Mouse (Mus musculus): ENCODE data around the gene Pros1. TPM values are rescaled to one million over a fixed set of nuclear protein-coding genes. Genes with fewer than 3 reads are reported as not detected.

Gene Pros1
- polyA plus RNA-seq (2015; fragmentation: Nextera tagmentation; extraction: Ambion mirVana): 12.4 and 16.0 TPM in 2 replicates

DNA sequence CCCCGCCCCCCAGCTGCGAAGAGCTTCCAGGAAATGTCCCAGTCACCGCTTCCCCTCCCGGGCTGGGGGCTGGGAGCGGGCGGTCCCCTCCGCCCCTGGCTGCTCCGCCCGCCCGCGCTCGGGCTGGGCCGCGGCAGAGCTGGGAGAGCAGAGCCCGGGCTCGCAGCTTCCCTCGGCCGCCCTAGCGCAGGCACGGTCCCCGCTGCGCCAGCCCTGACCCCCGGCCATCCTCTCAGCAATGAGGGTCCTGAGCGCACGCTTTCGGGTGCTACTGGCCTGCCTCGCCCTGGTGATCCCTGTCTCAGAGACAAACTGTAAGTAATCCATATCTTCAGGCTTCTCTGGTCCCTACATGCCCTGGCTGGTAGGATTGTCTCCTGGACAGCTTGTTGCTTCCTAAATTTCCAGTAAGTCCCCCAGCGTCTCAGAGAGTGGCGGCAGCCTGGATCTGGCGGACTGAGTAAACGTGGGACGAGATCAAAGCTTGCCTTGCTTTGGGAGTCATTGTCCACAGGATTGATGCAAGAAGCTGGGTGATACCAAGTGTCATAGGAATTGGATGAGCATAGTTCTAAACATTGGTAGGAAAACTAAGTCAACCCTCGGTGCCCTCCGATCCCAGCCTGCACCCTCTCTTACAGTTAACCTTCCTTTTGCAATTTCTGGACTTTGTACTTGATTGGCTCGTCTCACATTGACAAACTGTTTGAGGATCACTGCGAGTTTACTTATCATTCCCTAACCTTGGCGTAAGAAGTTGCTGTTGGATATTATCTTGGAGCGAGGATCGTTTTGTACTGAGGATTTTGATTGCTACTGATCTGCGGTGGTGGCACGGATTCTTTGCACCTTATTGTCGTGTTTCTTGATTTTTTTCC is at the start of gene Pros1:
Gene Pros1 (plus strand): TSS at position 117 of the 878 bp plus-strand sequence.
- no peaks in the 10 kb centered on the region for H3K27me3 ChIP-seq
- 2% methylated on average over 36 of the region's 42 CpGs for WGBS (ENCODE audit: insufficient replicate concordance)
- ATAC-seq (ENCODE audit: low read depth) (peak; percentile 93), DNase-seq (peak; percentile 53)
- peak within 1 kb of the TSS; percentile 66 for H3K4me3 ChIP-seq (replicated peaks)
- peaks cover 28% of the 10 kb centered on the region for H3K4me1 ChIP-seq (replicated peaks)
- peak within 1 kb of the TSS; percentile 37 for H3K27ac ChIP-seq
- peak within 1 kb of the TSS; percentile 84 for H3K4me2 ChIP-seq
- no peaks in the 10 kb centered on the region for H3K36me3 ChIP-seq
- H3K9me3 ChIP-seq (replicated peaks): no peaks in the 10 kb centered on the region
- H3K9ac ChIP-seq: peak within 1 kb of the TSS; percentile 76

DNA sequence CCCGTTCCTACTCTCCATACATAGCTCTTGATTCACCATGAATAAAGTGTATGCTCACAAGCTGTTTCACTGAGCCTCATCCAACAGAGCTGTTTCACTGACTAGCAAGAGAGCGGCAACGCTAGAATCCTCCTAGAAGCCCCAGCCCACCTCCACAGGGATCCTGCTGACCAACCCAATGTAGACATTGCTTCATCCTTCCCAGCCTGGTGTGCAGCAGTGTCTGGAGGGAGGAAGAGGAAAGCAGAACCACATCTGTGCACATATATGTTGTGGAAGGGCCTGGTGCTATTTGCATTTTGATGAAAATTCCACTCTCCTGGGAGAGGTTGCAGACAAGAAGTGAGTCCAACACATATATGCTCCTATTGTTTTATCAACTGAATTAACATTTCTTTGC is 49.5 kb upstream of the Pros1 start:
- Histone ChIP-seq H3K27me3 (no peaks in the 10 kb centered on the region), H3K4me2 (no peak overlapping the region), H3K36me3 (0 out of 2 replicates have a peak, but pooled peaks cover 5% of the 10 kb centered on the region), H3K4me1 (replicated peaks) (0 out of 2 replicates have a peak, but pooled peaks cover 5% of the 10 kb centered on the region), H3K27ac (no peak overlapping the region), H3K9ac (no peak overlapping the region), H3K4me3 (replicated peaks) (no peak overlapping the region), H3K9me3 (replicated peaks) (no peaks in the 10 kb centered on the region)
- 82% methylated on average over 3 of the region's 3 CpGs for WGBS (ENCODE audit: insufficient replicate concordance)
- DNase-seq (no peak), ATAC-seq (ENCODE audit: low read depth) (no peak)

DNA sequence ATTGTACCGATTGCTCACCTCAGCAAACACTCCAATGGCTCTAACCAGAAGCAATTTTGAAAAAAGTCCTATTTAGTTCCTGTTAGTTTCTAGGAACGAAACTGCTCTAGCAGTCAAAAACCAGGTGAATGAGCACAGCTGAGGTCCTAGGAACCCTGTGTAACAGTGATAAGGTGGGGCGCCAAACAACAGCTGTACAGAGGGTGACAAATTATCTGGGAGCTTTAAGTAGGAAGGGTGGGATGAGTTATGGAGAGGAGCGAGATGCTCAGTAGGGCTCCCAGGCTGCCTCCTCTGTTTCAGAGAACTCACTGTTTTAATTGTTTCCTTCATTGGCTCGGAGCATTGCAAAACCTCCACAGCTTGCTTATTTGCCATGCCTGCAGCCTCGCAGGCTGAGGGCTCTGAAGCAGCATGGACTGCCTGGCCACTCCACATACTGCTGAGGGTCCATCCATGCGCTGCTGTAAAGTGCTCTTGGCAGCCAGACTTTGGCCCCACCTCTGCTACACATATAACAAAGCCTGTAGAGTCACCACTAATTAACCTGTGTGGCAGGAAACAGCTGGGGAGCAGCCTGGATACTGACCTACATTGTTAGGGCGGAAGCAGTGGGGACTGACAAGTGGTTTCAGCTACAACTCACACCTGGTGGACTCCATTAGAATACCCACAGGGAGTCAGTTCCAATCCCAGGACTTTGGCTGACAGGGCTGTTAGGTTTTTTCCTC is 46.7 kb upstream of the Pros1 start:
- Histone ChIP-seq H3K9ac (no peak overlapping the region), H3K4me2 (no peak overlapping the region), H3K27me3 (no peaks in the 10 kb centered on the region), H3K36me3 (0 out of 2 replicates have a peak, but pooled peaks cover 5% of the 10 kb centered on the region), H3K27ac (no peak overlapping the region), H3K9me3 (replicated peaks) (no peaks in the 10 kb centered on the region), H3K4me1 (replicated peaks) (peaks cover 10% of the 10 kb centered on the region), H3K4me3 (replicated peaks) (no peak overlapping the region)
- no peak for DNase-seq
- WGBS (ENCODE audit: insufficient replicate concordance): 59% methylated on average over 8 of the region's 8 CpGs
- no peak for ATAC-seq (ENCODE audit: low read depth)

DNA sequence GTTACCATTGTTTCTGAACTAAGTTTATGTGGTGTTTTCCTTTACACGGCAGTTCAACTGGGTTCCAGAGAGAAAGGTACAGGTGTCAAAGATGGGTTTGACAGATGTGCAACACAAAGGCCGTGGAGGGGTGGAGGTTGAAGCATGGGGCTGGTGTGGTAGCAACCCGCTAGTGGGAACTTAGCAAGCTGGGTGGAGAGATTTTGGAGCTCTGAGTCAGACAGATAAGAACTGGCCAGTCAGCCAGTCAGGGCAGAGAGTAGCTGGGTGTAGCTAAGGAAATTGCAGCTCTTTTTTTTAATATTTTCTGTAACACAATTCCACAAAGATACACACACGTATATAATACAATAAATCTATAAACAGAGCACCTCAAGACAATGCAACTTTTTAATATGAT is 43.3 kb upstream of the Pros1 start:
- Histone ChIP-seq H3K4me1 (replicated peaks) (peaks cover 10% of the 10 kb centered on the region), H3K4me2 (no peak overlapping the region), H3K27me3 (no peaks in the 10 kb centered on the region), H3K27ac (no peak overlapping the region), H3K9ac (no peak overlapping the region), H3K36me3 (no peaks in the 10 kb centered on the region), H3K4me3 (replicated peaks) (no peak overlapping the region), H3K9me3 (replicated peaks) (no peaks in the 10 kb centered on the region)
- DNase-seq (no peak), ATAC-seq (ENCODE audit: low read depth) (peak; percentile 75; the same call in 1 of the 2 replicates)
- WGBS (ENCODE audit: insufficient replicate concordance): 38% methylated on average over 4 of the region's 4 CpGs

DNA sequence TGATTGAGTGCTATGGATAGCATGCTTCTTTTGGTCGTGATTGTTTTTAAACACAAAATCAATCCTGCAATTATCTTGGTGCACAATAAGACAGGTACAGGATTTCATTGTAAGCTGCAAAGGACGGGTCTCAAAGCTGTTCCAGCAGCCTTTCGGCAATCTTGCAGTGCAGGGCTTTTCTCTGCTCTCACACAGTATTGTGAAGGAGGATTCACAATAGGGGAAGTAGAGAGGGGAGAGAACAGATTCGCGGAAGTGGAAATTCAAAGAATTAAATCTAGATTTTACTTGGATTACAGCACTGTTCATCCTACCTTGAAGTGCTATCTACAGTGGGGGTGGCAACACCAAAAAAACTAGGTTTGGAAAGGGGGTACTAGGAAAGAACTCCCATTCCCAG is 40.3 kb upstream of the Pros1 start:
- 67% methylated on average over 5 of the region's 5 CpGs for WGBS (ENCODE audit: insufficient replicate concordance)
- no peak for ATAC-seq (ENCODE audit: low read depth)

DNA sequence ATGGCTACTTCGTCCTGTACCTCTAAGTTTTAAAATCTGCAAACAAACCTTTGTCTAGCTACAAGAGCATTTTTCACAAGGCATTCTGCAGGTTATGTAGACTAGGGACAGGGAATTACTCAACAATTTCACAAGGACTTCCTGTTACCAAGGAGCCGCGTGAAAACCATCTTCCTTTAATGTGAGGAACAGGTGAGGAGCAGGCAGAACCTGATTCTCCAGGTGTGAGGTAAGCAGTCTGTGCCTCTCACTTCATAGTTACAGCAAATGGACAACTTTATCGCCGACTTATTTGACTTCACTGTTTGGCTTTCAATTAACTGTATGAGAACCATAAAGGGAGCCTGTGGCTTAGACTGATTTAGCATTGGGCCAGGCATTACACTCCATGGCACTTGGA is 39.6 kb upstream of the Pros1 start, which contains the start of gene Stx19:
Gene Stx19 (plus strand): TSS at position 186 of the 400 bp plus-strand sequence.
- DNase-seq (no peak), ATAC-seq (ENCODE audit: low read depth) (no peak)
- Histone ChIP-seq H3K4me1 (replicated peaks) (peaks cover 6% of the 10 kb centered on the region), H3K4me2 (no peak within 1 kb of the TSS), H3K36me3 (no peaks in the 10 kb centered on the region), H3K4me3 (replicated peaks) (no peak within 1 kb of the TSS), H3K9ac (no peak within 1 kb of the TSS), H3K9me3 (replicated peaks) (no peaks in the 10 kb centered on the region), H3K27ac (no peak within 1 kb of the TSS), H3K27me3 (no peaks in the 10 kb centered on the region)
- 57% methylated on average over 5 of the region's 5 CpGs for WGBS (ENCODE audit: insufficient replicate concordance)

More for the DNA sequence above, 40.3 kb upstream of the Pros1 start:
- H3K9ac ChIP-seq: no peak overlapping the region
- no peaks in the 10 kb centered on the region for H3K9me3 ChIP-seq (replicated peaks)
- no peak overlapping the region for H3K27ac ChIP-seq
- no peak for DNase-seq
- H3K4me1 ChIP-seq (replicated peaks): peaks cover 6% of the 10 kb centered on the region
- H3K27me3 ChIP-seq: no peaks in the 10 kb centered on the region
- H3K36me3 ChIP-seq: no peaks in the 10 kb centered on the region
- no peak overlapping the region for H3K4me2 ChIP-seq
- H3K4me3 ChIP-seq (replicated peaks): no peak overlapping the region

DNA sequence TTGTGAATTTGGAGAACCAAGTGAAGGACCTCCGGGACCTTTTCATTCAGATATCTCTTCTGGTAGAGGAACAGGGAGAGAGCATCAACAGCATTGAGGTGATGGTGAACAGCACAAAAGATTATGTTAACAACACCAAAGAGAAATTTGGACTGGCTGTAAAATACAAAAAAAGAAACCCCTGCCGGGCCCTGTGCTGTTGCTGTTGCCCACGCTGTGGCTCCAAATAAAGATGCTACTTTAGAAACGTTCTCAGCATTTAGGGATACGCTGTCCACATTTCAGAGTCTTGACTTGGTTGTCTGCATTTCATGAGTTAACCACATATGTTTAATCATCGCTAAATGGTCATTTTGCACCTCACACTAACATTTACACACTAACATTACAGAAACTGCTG is 31.6 kb upstream of the Pros1 start:
- DNase-seq (no peak), ATAC-seq (ENCODE audit: low read depth) (no peak)
- no peak overlapping the region for H3K9ac ChIP-seq
- no peaks in the 10 kb centered on the region for H3K36me3 ChIP-seq
- H3K9me3 ChIP-seq (replicated peaks): no peaks in the 10 kb centered on the region
- no peak overlapping the region for H3K27ac ChIP-seq
- WGBS (ENCODE audit: insufficient replicate concordance): 84% methylated on average over 6 of the region's 6 CpGs
- H3K4me1 ChIP-seq (replicated peaks): no peaks in the 10 kb centered on the region
- H3K4me3 ChIP-seq (replicated peaks): no peak overlapping the region
- no peak overlapping the region for H3K4me2 ChIP-seq
- H3K27me3 ChIP-seq: no peaks in the 10 kb centered on the region

- no peaks in the 10 kb centered on the region; the same call in 1 of the 2 replicates for H3K4me1 ChIP-seq (replicated peaks)
- DNase-seq (no peak), ATAC-seq (ENCODE audit: low read depth) (no peak)
- H3K27me3 ChIP-seq: no peaks in the 10 kb centered on the region
- H3K4me2 ChIP-seq: no peak overlapping the region
- H3K4me3 ChIP-seq (replicated peaks): no peak overlapping the region
- no peak overlapping the region for H3K9ac ChIP-seq
- H3K27ac ChIP-seq: no peak overlapping the region
- no peaks in the 10 kb centered on the region for H3K36me3 ChIP-seq
- no peaks in the 10 kb centered on the region for H3K9me3 ChIP-seq (replicated peaks)
- 60% methylated on average over 12 of the region's 12 CpGs for WGBS (ENCODE audit: insufficient replicate concordance)
These were observed 27.7 kb upstream of the Pros1 start for GRCm38 (mm10) chr16:62826156-62827001.

DNA sequence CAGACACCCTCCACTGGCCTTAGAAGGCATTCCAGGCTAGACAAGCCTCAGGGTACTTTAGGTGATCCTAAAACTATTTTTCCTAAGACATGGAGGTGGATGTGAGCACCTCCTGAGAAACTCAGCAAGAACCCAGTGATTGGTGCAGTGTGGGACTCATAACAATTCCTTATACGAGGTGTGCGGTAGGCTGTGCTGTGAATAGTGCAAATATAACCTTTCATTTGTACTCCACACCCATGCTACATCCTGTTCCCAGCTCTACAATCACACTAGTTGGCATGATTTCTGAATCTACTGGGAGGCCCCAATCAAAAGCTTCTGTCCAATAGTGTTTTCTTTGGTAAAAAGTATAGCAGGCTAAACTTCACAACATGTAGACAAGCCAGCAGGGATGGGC is 22.1 kb upstream of the Pros1 start:
- no peak for ATAC-seq (ENCODE audit: low read depth)
- no peak overlapping the region for H3K9ac ChIP-seq
- H3K4me2 ChIP-seq: no peak overlapping the region
- no peak overlapping the region for H3K4me3 ChIP-seq (replicated peaks)
- no peaks in the 10 kb centered on the region for H3K27me3 ChIP-seq
- H3K9me3 ChIP-seq (replicated peaks): no peaks in the 10 kb centered on the region
- WGBS (ENCODE audit: insufficient replicate concordance): 85% methylated on average over 2 of the region's 2 CpGs
- H3K36me3 ChIP-seq: no peaks in the 10 kb centered on the region
- no peak overlapping the region for H3K27ac ChIP-seq
- H3K4me1 ChIP-seq (replicated peaks): peaks cover 26% of the 10 kb centered on the region
- no peak for DNase-seq

GRCm38 (mm10) chr16:62832481-62832880 is 21.6 kb upstream of the Pros1 start:
- no peak overlapping the region for H3K4me3 ChIP-seq (replicated peaks)
- H3K27ac ChIP-seq: no peak overlapping the region
- no peak overlapping the region for H3K4me2 ChIP-seq
- H3K27me3 ChIP-seq: no peaks in the 10 kb centered on the region
- no peak for ATAC-seq (ENCODE audit: low read depth)
- peaks cover 26% of the 10 kb centered on the region for H3K4me1 ChIP-seq (replicated peaks)
- WGBS (ENCODE audit: insufficient replicate concordance): 18% methylated on average over 4 of the region's 4 CpGs
- H3K9me3 ChIP-seq (replicated peaks): no peaks in the 10 kb centered on the region
- peak; percentile 38 for DNase-seq
- no peaks in the 10 kb centered on the region for H3K36me3 ChIP-seq
- H3K9ac ChIP-seq: no peak overlapping the region
